Mouse (Mus musculus): Measurements from ENCODE around the gene Arl15. TPM values are rescaled to one million over a fixed set of nuclear protein-coding genes. Genes with fewer than 3 reads are reported as not detected.
A peak's percentile ranks its signal among the peaks of the same experiment; 100 is the strongest.

Gene Arl15
- polyA plus RNA-seq, 1 experiment from 2014 or later = 9.5 TPM

DNA sequence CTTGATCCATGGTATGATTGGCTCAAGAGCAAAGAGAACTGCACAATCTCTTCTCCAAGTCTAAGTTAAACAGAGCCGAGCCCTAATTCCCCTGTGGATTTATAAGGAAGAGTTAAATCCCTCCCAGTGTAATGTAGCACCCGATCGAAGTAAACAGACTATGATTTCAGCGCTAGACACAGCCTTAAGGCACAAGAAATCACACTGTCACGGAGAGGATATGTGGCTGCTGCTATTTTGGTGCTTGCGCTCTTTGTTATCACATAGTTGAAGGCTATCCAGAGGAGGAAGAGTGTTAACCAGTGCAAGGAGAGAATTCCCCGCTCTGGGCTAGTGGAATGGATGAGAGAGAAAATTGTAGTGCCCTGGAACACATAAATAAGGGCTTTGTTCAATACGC, 223.6 kb downstream of the Arl15 start:
- H3K4me1 ChIP-seq (ENCODE audit: control insufficient read depth, insufficient read depth, low read length) = no peaks in the 10 kb centered on the region
- H3K27ac ChIP-seq (ENCODE audit: low read depth, low read length) = no peak overlapping the region
- DNase-seq (ENCODE audit: low spot score) (no peak), ATAC-seq (ENCODE audit: insufficient read depth, low FRiP score, low TSS enrichment) (no peak)
- no peak overlapping the region for H3K4me2 ChIP-seq (ENCODE audit: low read depth)
- WGBS = 83% methylated on average over 8 of the region's 8 CpGs
- no peak overlapping the region for H3K4me3 ChIP-seq (ENCODE audit: low read depth, low read length)
- H3K9me3 ChIP-seq (ENCODE audit: control insufficient read depth, low read length) = no peaks in the 10 kb centered on the region
- H3K36me3 ChIP-seq (ENCODE audit: control insufficient read depth, insufficient read depth, low read length) = no peaks in the 10 kb centered on the region
- no peaks in the 10 kb centered on the region for H3K27me3 ChIP-seq (ENCODE audit: control insufficient read depth, insufficient read depth, low read length)
- H3K9ac ChIP-seq (ENCODE audit: low read length) = no peak overlapping the region

DNA sequence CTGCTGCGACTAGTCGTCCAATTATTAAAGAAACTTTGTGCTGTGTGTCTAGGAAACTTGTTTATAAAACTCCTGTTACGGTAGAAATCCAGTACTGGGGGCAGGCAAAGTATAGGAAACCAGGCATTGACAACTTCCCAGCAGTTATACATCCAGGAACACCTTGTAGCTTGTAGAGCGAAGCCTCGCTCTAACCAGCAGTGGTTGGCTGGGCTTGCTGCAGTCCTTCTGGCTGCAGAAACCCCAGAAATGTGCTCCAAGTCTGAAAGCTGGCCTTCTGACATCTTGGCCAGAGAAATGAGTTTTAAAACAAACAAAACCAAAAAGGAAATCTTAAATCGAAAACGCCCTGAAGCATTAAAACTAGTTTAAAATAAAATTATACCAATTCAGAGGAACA, 229.2 kb downstream of the Arl15 start:
- no peak for ATAC-seq (ENCODE audit: insufficient read depth, low FRiP score, low TSS enrichment)
- Histone ChIP-seq H3K27me3 (ENCODE audit: control insufficient read depth, insufficient read depth, low read length) (no peaks in the 10 kb centered on the region), H3K9ac (ENCODE audit: low read length) (no peak overlapping the region), H3K9me3 (ENCODE audit: control insufficient read depth, low read length) (no peaks in the 10 kb centered on the region), H3K27ac (ENCODE audit: low read depth, low read length) (no peak overlapping the region), H3K4me2 (ENCODE audit: low read depth) (no peak overlapping the region), H3K4me1 (ENCODE audit: control insufficient read depth, insufficient read depth, low read length) (no peaks in the 10 kb centered on the region), H3K4me3 (ENCODE audit: low read depth, low read length) (no peak overlapping the region), H3K36me3 (ENCODE audit: control insufficient read depth, insufficient read depth, low read length) (no peaks in the 10 kb centered on the region)
- DNase-seq (ENCODE audit: low spot score) = no peak
- WGBS = 97% methylated on average over 7 of the region's 7 CpGs

DNA sequence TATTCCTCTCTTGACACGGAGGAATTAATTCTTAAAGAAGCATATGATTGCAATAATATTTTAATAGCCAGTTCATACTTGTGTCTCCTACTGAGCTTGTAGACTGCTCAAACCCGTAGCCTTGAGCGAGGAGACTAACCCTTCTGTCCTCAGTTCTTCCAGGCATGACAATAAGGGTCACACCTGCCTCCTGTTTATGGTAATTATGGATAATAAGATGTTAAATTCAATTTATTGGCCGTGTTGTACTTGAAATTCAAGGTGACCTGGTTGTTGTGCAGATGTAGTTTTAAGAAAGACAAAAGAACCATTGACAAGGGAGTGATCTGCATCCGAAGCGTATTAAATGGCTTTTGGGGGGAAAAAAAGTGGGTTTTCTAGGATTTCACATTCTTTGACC, 232.0 kb downstream of the Arl15 start:
- WGBS = 77% methylated on average over 6 of the region's 6 CpGs

DNA sequence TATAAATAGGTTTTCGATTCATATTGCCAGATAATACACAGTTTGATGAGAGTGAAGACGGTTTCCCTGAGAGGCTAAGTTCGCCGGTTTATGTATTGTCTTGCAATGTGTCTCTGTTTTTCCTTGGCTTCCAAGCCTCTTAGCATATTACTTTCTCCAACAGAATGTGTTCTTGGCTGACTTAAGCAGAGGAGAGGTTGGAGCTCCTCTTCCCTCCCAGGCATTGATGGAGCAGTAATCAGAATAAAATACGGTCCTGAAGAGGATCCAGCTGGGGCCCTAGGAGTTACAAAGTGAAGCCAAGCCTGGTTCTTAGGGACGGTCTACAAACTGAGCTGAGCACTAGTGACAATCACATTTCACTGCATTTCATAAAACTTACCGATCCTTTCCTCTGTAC, 232.4 kb downstream of the Arl15 start:
- Histone ChIP-seq H3K4me1 (ENCODE audit: control insufficient read depth, insufficient read depth, low read length) (no peaks in the 10 kb centered on the region), H3K4me3 (ENCODE audit: low read depth, low read length) (no peak overlapping the region), H3K9me3 (ENCODE audit: control insufficient read depth, low read length) (no peaks in the 10 kb centered on the region), H3K27me3 (ENCODE audit: control insufficient read depth, insufficient read depth, low read length) (no peaks in the 10 kb centered on the region), H3K27ac (ENCODE audit: low read depth, low read length) (no peak overlapping the region), H3K36me3 (ENCODE audit: control insufficient read depth, insufficient read depth, low read length) (no peaks in the 10 kb centered on the region), H3K9ac (ENCODE audit: low read length) (no peak overlapping the region), H3K4me2 (ENCODE audit: low read depth) (no peak overlapping the region)
- no peak for DNase-seq (ENCODE audit: low spot score)
- no peak for ATAC-seq (ENCODE audit: insufficient read depth, low FRiP score, low TSS enrichment)
- WGBS = 89% methylated on average over 7 of the region's 7 CpGs

More for the DNA sequence above, 232.0 kb downstream of the Arl15 start:
- no peaks in the 10 kb centered on the region for H3K27me3 ChIP-seq (ENCODE audit: control insufficient read depth, insufficient read depth, low read length)
- no peak overlapping the region for H3K27ac ChIP-seq (ENCODE audit: low read depth, low read length)
- H3K9me3 ChIP-seq (ENCODE audit: control insufficient read depth, low read length) = no peaks in the 10 kb centered on the region
- no peak overlapping the region for H3K4me3 ChIP-seq (ENCODE audit: low read depth, low read length)
- DNase-seq (ENCODE audit: low spot score) = no peak
- ATAC-seq (ENCODE audit: insufficient read depth, low FRiP score, low TSS enrichment) = no peak
- no peak overlapping the region for H3K9ac ChIP-seq (ENCODE audit: low read length)
- H3K36me3 ChIP-seq (ENCODE audit: control insufficient read depth, insufficient read depth, low read length) = no peaks in the 10 kb centered on the region
- H3K4me1 ChIP-seq (ENCODE audit: control insufficient read depth, insufficient read depth, low read length) = no peaks in the 10 kb centered on the region
- H3K4me2 ChIP-seq (ENCODE audit: low read depth) = no peak overlapping the region

DNA sequence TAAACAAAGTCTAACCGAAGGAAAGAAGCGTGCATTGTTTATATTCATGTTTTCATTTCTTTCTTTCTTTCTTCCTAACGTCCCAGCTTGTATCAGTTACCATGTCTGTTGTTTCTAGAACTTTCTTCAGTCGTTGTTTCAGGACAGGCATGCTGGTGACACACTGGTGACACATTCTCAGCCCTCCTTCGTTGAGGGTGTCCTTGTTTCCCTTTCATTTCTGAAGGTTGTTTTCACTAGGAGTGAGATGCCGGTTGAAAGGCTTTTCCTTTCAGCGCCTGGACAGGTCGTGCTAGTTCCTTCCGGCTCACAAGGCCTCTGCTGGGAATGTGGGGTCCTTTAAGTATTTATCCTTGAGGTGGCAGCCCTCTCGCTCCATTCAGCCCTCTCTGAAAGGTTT, 253.8 kb downstream of the Arl15 start:
- 55% methylated on average over 10 of the region's 10 CpGs for WGBS
- no peaks in the 10 kb centered on the region for H3K36me3 ChIP-seq (ENCODE audit: control insufficient read depth, insufficient read depth, low read length)
- no peak overlapping the region for H3K9ac ChIP-seq (ENCODE audit: low read length)
- H3K27ac ChIP-seq (ENCODE audit: low read depth, low read length) = no peak overlapping the region
- no peak for DNase-seq (ENCODE audit: low spot score)
- H3K4me3 ChIP-seq (ENCODE audit: low read depth, low read length) = no peak overlapping the region
- peaks cover 17% of the 10 kb centered on the region for H3K4me1 ChIP-seq (ENCODE audit: control insufficient read depth, insufficient read depth, low read length)
- no peak for ATAC-seq (ENCODE audit: insufficient read depth, low FRiP score, low TSS enrichment)
- H3K27me3 ChIP-seq (ENCODE audit: control insufficient read depth, insufficient read depth, low read length) = no peaks in the 10 kb centered on the region
- no peak overlapping the region for H3K4me2 ChIP-seq (ENCODE audit: low read depth)
- no peaks in the 10 kb centered on the region for H3K9me3 ChIP-seq (ENCODE audit: control insufficient read depth, low read length)

DNA sequence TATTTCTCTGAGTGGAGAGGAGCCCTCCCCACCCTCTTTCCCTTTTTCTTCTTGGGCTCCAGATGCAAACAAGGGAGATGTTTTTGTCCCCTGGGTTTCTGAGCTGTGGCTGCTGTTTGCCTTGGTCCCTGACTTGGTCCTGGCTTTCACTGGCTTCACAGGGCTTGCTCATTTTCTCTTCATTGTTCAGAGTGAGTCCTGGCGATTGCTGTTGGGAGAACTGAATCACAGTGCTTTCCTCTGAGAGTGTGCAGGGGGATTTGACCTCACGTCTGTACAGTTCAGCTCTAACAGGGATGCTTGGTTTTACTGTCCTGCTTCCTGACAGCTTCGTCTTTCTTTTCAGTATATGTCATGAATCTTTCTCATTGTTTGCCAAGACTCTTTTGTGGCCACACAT, 254.4 kb downstream of the Arl15 start:
- WGBS = 18% methylated on average over 3 of the region's 3 CpGs
- ATAC-seq (ENCODE audit: insufficient read depth, low FRiP score, low TSS enrichment) (no peak), DNase-seq (ENCODE audit: low spot score) (no peak)
- no peak overlapping the region for H3K4me2 ChIP-seq (ENCODE audit: low read depth)
- no peak overlapping the region for H3K27ac ChIP-seq (ENCODE audit: low read depth, low read length)
- H3K4me3 ChIP-seq (ENCODE audit: low read depth, low read length) = no peak overlapping the region
- H3K27me3 ChIP-seq (ENCODE audit: control insufficient read depth, insufficient read depth, low read length) = no peaks in the 10 kb centered on the region
- no peaks in the 10 kb centered on the region for H3K36me3 ChIP-seq (ENCODE audit: control insufficient read depth, insufficient read depth, low read length)
- no peak overlapping the region for H3K9ac ChIP-seq (ENCODE audit: low read length)
- no peaks in the 10 kb centered on the region for H3K9me3 ChIP-seq (ENCODE audit: control insufficient read depth, low read length)
- H3K4me1 ChIP-seq (ENCODE audit: control insufficient read depth, insufficient read depth, low read length) = peaks cover 17% of the 10 kb centered on the region

DNA sequence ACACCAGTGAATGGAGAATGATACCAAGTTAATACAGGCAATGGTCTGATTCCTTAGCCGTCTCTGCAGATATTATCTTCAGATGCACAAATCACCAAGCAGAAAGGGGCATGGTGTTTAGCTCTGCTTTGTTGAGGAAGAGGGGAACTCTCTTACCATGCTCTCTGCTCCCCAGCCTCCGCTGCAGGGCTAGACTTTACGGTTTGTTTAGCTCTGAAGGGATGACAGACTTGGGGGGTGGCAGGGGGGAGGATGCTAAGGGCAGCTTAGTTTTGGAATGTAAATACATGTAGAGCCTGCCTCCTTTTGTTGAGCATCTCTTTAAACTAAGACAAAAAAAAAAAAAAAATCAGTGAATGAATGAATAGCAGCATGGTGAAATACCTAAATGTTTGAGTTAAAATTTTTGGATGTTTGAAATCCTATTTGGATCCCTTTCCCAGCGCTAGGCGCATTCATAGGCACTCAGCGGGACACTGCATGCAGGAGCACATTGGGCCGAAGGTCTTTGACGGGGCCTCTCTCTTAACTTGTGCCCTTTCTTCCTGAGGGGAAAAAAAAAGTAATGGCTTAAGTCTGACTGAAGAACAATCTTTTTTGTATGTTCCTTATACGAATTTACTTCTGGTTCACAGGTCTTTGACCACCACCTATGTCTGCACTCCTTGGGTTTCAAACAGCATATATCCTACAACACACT, 257.0 kb downstream of the Arl15 start:
- 6% methylated on average over 9 of the region's 9 CpGs for WGBS
- Histone ChIP-seq H3K4me1 (ENCODE audit: control insufficient read depth, insufficient read depth, low read length) (peaks cover 17% of the 10 kb centered on the region), H3K27me3 (ENCODE audit: control insufficient read depth, insufficient read depth, low read length) (no peaks in the 10 kb centered on the region), H3K4me3 (ENCODE audit: low read depth, low read length) (no peak overlapping the region), H3K9me3 (ENCODE audit: control insufficient read depth, low read length) (no peaks in the 10 kb centered on the region), H3K4me2 (ENCODE audit: low read depth) (no peak overlapping the region), H3K36me3 (ENCODE audit: control insufficient read depth, insufficient read depth, low read length) (no peaks in the 10 kb centered on the region), H3K9ac (ENCODE audit: low read length) (no peak overlapping the region), H3K27ac (ENCODE audit: low read depth, low read length) (no peak overlapping the region)
- DNase-seq (ENCODE audit: low spot score) (no peak), ATAC-seq (ENCODE audit: insufficient read depth, low FRiP score, low TSS enrichment) (no peak; the same call in 1 of the 2 replicates)

DNA sequence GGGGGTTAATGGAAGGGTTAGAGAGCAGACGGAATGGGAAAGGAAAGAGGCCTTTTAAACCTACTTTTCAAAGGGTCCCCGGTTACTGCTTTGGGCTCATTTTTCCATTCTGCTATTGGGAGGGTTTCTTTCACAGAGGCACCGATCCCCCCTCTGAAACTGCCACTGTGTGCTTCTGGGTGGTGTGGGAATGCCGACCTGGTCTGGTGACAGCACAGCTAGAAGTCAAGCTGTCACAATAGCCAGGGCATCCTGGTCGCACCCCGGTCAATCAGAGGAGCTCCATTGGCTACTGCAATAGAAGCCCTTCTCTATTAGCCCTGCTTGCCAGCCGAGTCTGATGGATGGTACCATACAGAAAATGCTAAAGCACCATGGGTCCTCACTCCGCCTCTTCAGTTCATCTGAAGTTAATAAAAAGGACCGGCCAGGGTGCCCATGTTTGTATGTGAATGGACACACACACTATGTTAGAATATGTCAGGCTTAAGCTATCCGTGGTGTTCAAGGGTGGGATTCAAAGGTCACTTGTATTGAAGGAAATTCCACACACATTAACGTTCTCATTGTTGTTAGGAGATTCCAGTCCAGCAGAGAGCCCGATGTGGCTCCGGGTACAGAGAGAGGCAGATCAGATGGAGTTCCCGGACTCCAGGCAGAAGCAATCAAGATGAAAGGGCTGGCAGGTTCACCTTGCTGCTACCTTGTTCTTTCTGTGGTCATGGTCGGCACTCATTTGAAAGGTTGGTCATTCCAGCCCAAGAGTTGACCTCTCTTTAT, 258.3 kb downstream of the Arl15 start:
- 25% methylated on average over 15 of the region's 15 CpGs for WGBS

DNA sequence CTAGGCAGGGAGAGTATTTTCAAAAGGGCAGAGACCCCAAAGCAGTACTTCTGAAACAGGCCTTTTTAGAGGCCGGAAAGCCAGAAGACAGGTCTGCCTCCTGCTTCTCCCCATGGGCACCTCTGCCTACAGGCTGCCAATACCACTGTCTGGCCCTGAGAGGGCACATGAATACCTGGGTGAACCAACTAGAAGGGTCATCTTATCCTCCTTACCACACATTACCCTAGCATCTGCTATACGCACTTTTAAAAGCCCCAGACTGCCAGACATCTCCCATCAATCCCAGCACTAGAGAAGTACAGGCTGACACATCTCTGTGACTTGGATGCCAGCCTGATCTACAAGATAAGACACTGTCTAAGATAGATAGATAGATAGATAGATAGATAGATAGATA, 259.0 kb downstream of the Arl15 start:
- Histone ChIP-seq H3K4me2 (ENCODE audit: low read depth) (no peak overlapping the region), H3K9me3 (ENCODE audit: control insufficient read depth, low read length) (no peaks in the 10 kb centered on the region), H3K27me3 (ENCODE audit: control insufficient read depth, insufficient read depth, low read length) (no peaks in the 10 kb centered on the region), H3K36me3 (ENCODE audit: control insufficient read depth, insufficient read depth, low read length) (no peaks in the 10 kb centered on the region), H3K9ac (ENCODE audit: low read length) (no peak overlapping the region), H3K4me3 (ENCODE audit: low read depth, low read length) (no peak overlapping the region), H3K27ac (ENCODE audit: low read depth, low read length) (no peak overlapping the region), H3K4me1 (ENCODE audit: control insufficient read depth, insufficient read depth, low read length) (peaks cover 17% of the 10 kb centered on the region)
- DNase-seq (ENCODE audit: low spot score) (no peak), ATAC-seq (ENCODE audit: insufficient read depth, low FRiP score, low TSS enrichment) (no peak)
- 73% methylated on average over 2 of the region's 2 CpGs for WGBS

More for the DNA sequence above, 258.3 kb downstream of the Arl15 start:
- Histone ChIP-seq H3K4me2 (ENCODE audit: low read depth) (no peak overlapping the region), H3K36me3 (ENCODE audit: control insufficient read depth, insufficient read depth, low read length) (no peaks in the 10 kb centered on the region), H3K9ac (ENCODE audit: low read length) (no peak overlapping the region), H3K27ac (ENCODE audit: low read depth, low read length) (no peak overlapping the region), H3K4me1 (ENCODE audit: control insufficient read depth, insufficient read depth, low read length) (peaks cover 17% of the 10 kb centered on the region), H3K9me3 (ENCODE audit: control insufficient read depth, low read length) (no peaks in the 10 kb centered on the region), H3K4me3 (ENCODE audit: low read depth, low read length) (no peak overlapping the region), H3K27me3 (ENCODE audit: control insufficient read depth, insufficient read depth, low read length) (no peaks in the 10 kb centered on the region)
- ATAC-seq (ENCODE audit: insufficient read depth, low FRiP score, low TSS enrichment) (peak; percentile 54; the same call in 1 of the 2 replicates), DNase-seq (ENCODE audit: low spot score) (peak; percentile 40)

Measured in neural tube, embryonic 11.5 days (tissue).